Mouse (Mus musculus) layer of hippocampus, adult 11-12 months (tissue): Measurements from ENCODE around the gene Gipc1.

Experiments
- DNase-seq: peaks from one replicate; pipeline ENCODE4 v3.0.0; 2022; ENCODE audit warnings: low spot score

Gene Gipc1

DNA sequence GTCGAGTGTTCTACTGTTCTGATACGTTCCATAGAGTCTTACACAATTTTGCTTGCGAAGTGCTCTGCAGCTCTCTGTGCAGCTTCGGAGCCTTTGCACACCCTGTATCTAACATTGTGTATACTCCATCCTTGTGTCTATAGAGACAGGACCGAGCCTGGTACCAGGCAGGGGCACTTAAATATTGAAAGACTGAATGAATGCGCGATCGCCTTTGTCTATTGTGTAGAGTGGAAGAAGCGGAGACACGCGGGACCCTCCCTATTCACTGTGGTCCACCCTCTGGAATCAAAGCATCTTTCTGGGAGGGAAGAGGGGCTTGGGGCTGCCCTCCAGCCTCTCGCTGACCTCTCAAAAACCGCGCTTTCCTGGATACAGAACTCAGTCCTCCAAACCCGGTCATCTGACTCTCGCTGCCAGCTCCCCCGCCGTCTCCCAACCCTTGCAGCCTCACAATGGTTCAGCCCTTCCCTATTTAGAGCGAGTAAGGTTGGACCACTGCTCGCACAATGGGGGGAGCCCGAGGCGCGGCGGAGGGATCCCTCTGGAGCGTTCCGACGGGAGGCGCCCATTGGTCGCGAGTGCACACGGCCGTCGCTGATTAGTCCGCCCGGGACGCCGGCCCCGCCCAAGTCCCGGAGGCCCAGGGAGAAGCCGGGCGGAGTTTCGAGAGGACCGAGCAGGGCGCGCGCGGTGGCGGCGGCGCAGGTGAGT lies at the start of gene Gipc1:
Gene Gipc1, plus strand, starts transcription at position 648 of the 714 bp plus-strand sequence.
- DNase-seq: peak; percentile 97

DNA sequence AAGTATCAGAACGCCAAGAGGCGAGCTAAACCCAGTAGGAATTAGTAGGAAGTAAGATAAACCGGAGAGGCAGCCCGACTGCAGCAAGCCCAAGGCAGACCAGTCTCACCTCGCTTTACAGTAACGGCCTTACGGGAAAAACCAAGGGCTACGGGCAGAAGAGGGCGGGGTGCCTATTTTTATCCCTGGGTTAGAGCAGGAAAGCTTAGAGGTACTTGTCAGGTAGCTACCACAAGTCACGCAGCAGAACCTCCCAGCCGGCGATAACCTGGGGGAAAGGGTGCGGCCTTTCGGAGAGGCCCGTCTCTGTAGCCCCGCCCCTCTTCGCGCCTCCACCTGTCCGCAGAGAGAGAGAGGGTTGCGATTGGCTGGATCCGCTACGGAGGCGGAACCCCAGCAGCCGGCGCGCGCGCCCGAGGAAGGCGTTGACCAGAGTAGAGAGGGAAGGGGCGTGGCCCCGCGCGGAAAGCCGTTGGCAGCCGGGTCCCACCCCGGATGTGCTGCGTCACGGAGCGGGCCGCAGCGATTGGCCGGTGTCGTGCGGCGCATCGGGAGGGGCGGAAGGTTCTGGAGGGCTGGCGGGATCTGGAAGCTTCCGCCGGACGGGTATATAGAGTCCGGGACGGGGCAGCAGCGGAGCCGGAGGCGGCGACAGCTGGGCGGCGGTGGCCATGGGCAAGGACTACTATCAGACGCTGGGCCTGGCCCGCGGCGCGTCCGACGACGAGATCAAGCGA lies 44.6 kb upstream of the Gipc1 start, which contains the start of the genes Tecr and Dnajb1:
Gene Tecr, minus strand, starts transcription at position 311 of the 737 bp plus-strand sequence.
Gene Dnajb1, plus strand, starts transcription at position 533 of the 737 bp plus-strand sequence.
- peak; percentile 100 for DNase-seq

DNA sequence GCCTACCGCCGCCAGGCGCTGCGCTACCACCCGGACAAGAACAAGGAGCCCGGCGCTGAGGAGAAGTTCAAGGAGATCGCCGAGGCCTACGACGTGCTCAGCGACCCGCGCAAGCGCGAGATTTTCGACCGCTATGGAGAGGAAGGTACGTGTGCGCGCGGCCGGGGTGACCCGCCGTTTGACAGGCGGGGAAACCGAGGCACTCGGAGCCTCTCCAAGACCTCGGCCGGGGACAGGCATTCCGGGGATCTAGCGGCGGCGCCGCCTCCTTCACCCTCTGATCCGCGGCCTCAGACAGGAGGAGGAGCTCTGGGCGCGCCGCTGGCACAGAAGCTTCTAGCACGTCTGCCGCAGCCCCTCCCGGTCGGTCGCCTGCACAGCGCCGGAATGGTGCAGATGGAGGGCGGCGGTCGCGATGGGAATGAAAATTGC lies 44.1 kb upstream of the Gipc1 start:
- DNase-seq: peak; percentile 80

DNA sequence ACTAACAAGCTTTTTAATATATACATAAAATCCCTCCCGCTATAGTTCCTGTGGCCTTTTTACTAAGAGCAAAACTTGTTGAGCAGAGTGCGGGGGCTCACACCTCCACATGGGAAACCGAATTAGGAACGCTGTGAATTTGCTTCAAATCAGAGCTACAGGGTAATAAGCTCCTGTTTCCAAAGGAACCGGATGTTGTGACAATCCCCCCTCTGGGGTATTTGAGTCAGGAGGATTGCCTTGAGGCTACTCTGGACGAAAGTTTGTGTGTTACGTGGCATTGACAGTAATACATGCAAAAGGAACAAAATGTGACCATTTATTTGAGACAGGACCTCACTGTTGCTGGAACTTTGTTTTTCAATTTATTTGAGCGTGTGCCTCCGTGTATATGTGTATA lies 43.4 kb upstream of the Gipc1 start:
- DNase-seq: no peak

DNA sequence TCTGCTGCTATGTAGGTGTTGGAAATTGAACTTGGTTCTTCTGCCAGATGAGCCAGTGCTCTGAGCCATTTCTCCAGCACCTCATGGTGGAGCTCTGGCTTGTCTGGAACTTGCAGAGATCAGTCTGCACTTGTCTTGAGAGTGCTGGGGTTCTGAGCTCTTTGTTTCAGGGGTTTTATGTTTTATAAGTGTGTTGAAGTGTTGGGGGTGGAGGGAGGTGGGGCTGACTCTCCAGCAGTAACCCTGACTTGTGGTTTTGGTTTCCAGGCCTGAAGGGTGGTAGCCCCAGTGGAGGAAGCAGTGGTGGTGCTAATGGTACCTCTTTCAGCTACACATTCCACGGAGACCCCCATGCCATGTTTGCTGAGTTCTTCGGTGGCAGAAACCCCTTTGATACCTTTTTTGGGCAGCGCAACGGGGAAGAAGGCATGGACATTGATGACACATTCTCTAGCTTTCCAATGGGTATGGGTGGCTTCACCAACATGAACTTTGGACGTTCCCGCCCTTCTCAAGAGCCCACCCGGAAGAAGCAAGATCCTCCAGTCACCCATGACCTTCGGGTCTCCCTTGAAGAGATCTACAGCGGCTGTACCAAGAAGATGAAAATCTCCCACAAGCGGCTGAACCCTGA lies 42.8 kb upstream of the Gipc1 start:
- DNase-seq: no peak

DNA sequence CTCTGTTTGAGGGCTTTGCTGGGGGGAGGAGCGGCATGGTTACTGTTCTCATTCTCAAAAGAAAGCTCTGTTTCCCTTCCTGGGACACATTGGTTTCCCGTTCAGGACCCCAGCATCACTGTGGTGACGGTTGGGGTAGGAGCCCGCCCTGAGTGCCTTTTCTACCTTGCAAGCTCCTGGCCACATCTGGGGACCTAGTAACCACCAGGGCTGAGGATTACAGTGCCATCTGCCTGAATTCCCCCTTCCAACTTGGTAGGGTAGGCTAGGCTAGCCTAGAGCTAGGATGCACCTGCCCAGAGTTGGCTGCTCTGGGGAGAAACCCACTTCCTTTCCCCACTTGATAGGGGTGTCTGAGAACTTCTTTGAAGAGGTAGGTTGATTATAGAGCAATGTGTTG lies 40.6 kb upstream of the Gipc1 start:
- no peak for DNase-seq

DNA sequence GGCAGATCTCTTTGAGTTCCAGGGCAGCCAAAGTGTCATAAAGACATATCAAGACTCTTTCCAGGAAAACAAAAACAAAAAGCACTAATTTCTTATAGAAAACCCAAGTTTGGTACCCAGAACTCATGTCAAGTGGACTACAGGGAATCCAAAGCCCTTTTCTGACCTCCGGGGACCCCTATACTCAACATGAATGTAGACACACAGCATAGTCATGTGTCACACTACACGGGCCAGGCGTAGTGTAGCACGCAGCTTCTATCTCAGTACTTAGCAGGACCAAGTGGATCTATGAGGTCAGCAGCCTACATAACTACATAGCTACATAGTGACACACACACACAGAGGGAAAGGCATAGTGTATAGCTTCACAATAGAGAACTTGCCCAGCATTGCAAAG lies 38.8 kb upstream of the Gipc1 start:
- DNase-seq: no peak

DNA sequence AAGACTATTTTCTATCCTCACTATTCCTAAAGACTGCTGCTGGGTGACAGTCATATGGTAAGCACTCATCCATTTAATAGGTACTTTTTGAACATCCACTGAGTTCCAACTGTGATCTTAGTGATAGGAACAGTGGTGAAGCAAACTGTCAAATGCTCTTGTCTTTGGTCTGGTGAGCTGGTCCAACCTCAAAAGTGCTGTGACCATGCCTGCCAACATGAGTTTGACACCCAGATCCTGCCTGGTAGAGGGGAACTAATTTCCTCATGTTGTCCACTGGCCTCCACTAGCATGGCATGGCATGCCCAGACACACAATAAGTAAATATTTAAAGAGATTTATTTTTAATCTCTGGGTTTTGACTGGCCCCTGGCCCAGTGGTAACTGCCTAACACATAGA lies 35.9 kb upstream of the Gipc1 start:
- no peak for DNase-seq

DNA sequence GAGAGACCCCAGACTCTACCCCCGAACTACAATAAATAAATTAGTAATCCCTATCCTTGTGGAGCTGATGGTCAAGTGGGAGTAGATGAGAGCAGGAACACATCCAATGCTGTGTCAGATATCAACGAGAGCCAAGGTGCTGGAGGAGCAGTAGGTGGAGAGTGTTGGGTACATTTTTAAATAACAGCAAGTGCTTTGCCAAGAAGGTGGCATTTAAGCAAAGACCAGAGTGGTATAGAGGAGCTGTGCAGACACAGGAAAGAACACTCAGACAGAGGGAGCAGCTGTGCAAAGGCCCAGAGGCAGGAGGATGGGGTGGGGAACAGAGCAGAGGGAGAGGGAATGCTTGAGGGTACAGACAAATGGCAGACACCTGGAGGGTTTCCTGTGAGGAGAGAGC lies 35.4 kb upstream of the Gipc1 start:
- DNase-seq: no peak

DNA sequence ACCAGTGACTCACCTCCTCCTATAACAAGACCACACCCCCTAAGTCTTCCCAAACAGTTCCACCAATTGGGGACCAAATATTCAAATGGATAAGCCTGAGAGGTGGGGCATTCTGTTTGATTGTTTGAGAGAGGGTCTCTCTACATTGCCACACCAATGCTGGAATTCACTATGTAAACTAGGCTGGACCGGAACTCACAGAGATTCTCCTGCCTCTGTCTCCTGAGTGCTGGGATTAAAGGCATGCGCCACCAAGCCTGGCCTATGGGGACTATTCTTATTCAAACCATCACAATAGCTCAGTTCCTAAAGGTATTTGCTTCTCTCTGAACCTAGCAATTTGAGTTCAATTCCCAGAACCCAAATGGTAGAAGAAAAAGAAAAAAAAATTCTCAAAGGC lies 33.9 kb upstream of the Gipc1 start:
- DNase-seq: no peak

DNA sequence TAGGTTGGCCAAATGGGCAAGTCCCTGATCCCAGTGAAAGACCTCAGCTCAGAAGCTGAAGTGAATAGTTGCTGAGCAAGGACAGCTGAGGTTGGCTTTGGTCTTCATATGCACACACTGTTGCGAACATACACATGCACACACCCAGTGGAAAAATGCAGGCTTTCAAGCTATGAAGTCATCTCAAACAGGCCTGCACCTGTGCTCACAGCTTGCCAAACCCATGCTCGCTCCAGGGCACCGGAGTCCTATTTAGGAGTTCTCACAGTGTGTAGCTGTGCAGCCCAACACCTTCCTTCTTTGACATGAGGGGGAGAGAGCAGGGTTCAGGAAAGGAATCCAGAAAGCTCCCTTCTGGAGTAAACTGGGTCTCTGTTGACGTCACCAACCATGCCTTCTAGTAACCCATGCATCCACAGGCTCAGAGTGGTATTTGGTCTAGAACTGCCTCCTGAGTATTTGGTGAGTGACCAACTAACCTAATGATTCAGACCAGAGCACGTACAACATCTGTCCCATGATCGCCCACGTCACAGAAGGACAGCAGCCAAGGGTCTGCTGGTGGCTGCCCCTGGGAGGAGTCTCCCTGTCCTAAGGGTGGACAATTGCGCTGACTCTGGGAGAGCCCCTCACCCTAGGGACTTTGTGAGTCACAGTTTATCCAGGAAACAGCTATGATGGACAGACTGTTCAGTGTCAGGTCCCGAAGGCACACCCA lies 32.8 kb upstream of the Gipc1 start:
- no peak for DNase-seq

DNA sequence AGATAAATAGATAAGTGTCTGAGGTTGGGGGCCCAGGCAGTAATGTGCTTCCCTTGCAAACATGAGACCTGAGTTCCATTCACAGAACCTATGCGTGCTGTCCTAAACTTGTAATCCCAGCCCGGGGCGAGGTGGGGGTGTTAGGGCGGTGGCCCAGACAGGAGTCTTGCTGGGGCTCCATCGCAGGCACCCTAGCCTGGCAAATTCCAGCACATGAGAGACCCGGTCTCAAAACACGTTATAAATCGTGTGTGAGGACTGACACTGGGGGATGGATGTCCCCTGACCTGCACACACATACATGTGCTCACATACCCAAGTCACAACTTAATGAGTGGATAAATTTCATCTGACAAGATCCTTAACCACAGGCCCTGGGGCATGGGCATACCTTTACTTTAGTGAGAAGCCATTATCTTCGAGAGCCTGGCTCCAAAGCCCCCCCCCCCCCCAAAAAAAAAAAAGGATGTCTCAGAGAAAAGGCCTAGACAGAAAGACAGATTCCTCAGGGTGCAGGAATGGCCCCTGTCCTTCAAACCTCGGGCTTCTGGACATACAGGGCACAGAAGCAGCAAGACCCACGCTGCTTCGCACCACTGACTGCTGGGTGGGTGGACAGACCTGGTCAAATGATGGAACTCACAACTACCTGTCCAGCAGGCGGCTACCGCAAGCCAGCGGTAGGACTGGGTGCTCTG lies 30.6 kb upstream of the Gipc1 start:
- DNase-seq: no peak

DNA sequence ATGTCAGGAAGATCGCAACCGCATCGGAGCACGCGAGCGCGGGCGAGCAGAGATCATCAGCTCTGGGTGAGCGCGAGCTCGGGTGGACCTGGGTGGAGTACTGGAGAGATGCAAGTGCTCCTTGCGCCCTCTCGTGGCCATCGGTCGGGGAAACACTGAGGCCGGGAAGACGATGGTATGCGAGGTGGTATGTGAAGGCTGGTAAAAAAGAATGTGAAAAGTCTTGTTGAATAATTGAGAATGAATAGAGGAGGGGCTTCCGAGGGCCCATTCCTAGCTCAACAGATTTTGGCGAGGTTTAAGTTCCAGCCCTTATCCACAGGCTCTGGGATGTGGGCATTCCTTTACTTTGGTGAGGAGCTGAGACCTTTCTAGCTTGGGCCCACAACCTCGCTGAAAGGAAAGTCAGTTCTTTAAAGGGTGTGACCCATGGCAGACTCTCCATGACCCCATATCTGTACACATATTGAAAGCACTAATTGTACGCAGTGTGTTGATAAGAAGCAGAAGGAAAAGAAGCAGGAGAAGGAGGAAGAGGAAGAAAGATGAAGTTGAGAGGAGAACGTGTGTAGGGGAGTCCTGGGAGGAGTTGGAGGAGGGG lies 30.0 kb upstream of the Gipc1 start:
- DNase-seq: peak; percentile 95

DNA sequence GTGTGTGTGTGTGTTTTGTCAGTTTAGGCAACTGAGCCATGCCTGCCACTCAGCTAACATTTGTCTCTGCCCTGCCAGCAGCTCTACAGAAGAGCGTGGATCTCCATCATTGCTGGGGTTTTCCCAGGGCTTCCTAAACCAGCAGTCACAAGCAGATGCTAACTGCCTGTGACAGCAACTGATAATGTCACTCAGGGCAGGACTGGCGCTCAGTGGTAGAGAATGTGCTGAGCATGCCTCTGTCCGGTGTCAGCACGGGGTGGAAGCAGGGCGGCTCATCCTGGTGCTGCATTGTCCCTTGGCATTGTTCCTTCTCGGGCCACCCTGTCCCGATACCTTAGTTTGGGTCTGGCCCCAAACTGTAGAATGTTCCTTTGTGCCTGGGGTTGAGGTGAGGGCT lies 28.9 kb upstream of the Gipc1 start:
- DNase-seq: no peak

DNA sequence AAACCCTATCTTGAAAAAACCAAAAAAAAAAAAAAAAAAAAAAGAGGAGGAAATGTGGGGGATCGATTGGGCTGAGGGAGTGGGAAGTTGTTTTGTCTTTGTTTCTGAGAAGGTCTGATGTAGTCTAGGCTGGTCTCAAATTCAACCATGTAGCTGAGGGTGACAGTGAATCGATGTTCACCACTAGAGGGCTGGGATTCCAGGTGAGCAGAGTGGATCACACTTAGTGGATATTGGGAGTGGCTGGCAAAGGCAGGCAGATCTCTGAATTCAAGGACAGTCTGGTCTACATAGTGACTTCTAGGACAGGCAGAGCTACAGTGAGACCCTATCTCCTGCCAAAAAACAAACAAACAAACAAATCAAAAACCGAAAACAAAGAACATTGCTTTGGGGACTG lies 27.7 kb upstream of the Gipc1 start:
- DNase-seq: no peak

DNA sequence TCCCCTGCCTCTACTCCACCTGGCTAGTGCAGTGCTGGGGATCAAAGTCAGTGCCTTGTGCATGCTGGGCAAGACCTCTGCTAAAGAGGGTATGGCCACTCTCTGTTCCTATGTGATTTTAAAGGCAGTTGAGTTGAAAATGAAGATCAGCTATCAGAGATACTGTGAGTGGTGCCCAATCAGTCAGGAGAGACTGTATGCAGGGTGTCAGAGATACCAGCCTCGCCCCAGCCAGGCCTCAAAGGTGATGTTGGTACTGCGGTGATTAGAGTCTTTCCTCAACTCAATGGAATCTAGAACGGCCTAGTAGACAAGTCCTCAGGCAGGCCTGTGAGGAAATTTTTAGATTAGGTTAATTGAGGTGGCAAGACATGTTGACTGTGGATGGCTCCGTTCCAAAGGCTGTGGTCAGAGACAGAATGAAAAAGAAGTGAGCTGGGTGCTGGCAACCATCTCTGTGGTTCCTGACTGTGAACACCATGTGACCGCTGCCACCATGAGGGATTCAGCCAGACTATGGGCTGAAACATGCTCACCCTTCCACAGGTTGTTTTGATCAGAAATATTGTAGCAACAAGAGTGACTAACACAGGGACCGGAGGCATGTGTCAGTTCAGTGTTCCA lies 26.7 kb upstream of the Gipc1 start:
- DNase-seq: no peak

DNA sequence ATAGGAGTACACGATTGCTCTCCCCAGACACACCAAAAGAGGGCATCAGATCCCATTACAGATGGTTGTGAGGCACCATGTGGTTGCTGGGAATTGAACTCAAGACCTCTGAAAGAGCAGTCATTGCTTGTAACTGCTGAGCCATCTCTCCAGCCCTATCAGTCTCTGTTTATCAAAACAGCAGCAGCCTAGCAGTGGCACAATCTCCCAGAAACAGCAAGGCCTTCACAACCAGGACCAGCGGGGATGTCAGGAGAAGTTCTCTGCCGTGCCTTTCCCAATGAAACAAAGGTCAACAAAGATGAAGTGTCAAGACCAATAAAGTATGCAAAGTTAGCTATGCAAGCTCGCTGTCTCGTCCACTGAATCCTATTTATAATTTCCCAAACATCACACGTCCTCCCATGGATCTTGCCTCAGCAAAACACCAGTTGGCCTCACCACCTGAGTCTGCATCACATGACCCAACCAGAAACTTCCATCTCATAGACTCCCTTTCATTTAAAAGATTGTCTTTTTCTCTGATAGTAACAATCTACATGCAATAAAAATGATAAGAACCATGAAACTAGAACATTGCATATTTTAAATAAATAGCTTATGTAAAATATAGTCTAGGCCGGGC lies 20.3 kb upstream of the Gipc1 start:
- DNase-seq: no peak

DNA sequence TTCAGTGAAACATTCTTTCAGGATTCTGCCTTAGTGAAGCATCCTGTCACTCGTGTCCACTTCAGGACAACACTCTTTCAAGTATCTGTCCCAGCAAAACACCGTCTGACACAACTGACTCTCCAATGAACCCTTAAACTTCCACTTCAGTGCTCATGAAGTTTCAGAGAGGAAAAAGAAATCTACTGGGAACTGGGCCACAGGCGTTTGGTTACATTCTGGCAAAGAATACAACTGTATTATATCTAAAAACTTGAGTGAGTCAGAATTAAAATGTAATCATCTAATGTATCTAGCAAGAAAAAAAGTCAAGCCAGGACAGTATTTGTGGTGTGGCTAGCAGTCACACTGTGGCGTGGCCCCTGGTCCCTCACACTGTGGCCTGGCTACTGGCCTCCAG lies 13.6 kb upstream of the Gipc1 start:
- DNase-seq: no peak

DNA sequence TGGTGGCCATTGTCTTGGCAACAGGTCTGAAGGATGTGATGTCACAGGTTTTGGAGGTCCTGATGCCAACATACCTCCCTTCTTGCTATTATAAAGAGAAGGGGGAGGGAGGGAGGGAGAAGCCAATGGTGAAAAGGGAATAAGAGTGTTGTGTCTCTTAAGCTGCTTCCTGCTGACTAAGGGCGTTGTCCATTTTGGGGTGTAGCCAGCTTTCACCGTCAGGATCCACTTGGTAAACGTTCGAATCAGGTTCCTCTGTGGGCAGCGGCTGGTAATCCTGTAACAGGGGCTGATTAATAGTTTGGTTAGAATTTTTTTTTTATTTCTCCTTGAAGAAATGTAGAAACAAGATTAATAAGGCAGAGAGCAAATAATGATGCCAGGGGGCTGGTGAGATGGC lies 12.8 kb upstream of the Gipc1 start:
- DNase-seq: no peak

DNA sequence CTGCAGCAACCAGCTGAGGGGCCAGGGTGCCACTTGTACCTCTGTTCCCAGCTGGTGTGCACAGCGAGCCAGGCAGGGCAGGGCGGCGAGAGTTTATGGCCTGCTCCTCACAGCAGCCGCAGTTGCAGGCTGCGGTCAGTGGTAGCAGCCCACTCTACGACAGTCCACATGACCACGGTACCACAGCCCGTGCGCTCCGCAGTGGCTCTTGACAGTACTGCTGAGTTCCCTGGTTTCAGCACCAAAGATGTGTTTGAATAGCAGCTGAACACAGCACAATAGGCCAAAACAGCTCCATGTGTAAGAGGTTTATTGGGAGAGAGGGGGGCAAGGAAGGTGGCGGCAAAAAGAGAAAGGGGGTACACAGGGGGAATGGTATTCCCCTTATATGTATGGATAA lies 5.0 kb upstream of the Gipc1 start:
- no peak for DNase-seq
